Mouse (Mus musculus): ENCODE data around the gene Dnmt3l. TPM values are rescaled to one million over a fixed set of nuclear protein-coding genes. Genes with fewer than 3 reads are reported as not detected.

The Dnmt3l gene
- polyA plus RNA-seq, 1 experiment: 16.2 TPM

DNA sequence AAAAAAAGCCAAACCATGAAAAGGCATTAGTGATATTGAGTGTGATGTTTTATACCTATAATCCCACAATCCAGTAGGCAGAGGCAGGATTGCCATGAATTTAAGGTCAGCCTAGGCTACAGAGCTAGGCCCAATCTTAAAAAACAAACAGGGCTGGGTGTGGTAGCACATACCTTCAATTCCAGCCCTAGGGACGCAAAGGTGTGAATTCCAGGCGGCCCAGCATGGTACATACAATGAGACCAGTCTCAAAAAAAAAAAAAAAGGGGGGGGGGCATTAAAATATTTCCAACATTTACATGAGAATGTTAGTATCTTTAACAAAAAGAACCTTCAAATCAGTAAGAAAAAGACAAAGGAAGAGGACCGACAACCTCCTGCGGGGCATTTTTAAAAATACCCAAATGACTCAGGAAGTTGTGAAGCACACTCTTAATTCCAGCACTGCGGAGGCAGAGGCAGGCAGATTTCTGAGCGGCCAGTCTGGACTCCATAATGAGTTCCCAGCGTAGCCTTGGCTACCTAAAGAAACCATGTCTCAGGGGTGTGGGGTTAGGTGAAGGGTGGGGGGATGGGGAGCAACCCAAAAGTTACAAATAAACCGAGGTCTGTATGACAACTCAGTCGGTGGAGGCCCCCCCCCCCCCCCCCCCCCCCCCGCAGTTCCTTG, 6.4 kb downstream of the Dnmt3l start:
- H3K4me3 ChIP-seq (ENCODE audit: control insufficient read depth, low read depth, low read length): no peak overlapping the region
- H3K4me1 ChIP-seq (ENCODE audit: control insufficient read depth, insufficient read depth, low read length): peaks cover 15% of the 10 kb centered on the region
- no peaks in the 10 kb centered on the region for H3K27me3 ChIP-seq (ENCODE audit: control insufficient read depth, insufficient read depth, low read length)
- H3K27ac ChIP-seq (ENCODE audit: control insufficient read depth, insufficient read depth, low read depth, low read length): no peak overlapping the region
- H3K36me3 ChIP-seq (ENCODE audit: control insufficient read depth, insufficient read depth, low read length): no peaks in the 10 kb centered on the region
- TF ChIP-seq POLR2A (IDR thresholded peaks at IDR 0.05; ENCODE audit: control insufficient read depth, low read depth, low read length): no peak
- no peak for TF ChIP-seq CTCF (IDR thresholded peaks at IDR 0.05; ENCODE audit: control insufficient read depth, insufficient read depth, insufficient replicate concordance, low read depth, low read length)

DNA sequence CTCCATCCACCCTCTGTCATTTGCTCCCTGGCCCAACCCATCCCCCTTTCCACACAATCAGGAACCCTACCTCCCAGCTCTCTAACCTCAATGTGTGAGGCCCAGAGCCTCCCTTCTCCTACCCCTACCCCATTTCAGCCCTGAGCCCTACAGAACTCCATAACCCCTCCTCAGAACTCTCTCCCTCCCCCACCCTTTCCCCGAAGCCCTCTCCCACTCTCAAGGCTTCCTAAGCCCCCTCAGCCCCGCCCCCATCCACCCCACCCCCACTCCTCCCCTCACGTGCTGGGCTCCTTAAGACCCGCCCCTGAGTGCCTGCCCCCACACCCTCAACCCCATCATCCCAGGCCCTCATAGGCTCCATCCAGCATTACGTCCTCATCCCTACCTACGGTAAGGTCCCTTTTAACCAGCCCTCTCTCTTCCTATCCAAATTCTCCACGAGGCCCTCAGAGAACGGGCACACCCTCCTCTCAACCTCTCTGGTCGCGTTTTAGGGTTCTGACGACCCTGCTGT, 7.8 kb downstream of the Dnmt3l start:
- peaks cover 9% of the 10 kb centered on the region for H3K4me1 ChIP-seq (ENCODE audit: control insufficient read depth, insufficient read depth, low read length)
- H3K36me3 ChIP-seq (ENCODE audit: control insufficient read depth, insufficient read depth, low read length): no peaks in the 10 kb centered on the region
- no peak overlapping the region for H3K27ac ChIP-seq (ENCODE audit: control insufficient read depth, insufficient read depth, low read depth, low read length)
- no peak for TF ChIP-seq POLR2A (IDR thresholded peaks at IDR 0.05; ENCODE audit: control insufficient read depth, low read depth, low read length)
- TF ChIP-seq CTCF (IDR thresholded peaks at IDR 0.05; ENCODE audit: control insufficient read depth, insufficient read depth, insufficient replicate concordance, low read depth, low read length): no peak
- H3K27me3 ChIP-seq (ENCODE audit: control insufficient read depth, insufficient read depth, low read length): no peaks in the 10 kb centered on the region
- H3K4me3 ChIP-seq (ENCODE audit: control insufficient read depth, low read depth, low read length): no peak overlapping the region

- Histone ChIP-seq H3K27me3 (ENCODE audit: control insufficient read depth, insufficient read depth, low read length) (no peaks in the 10 kb centered on the region), H3K4me3 (ENCODE audit: control insufficient read depth, low read depth, low read length) (peak overlapping the region; percentile 19), H3K36me3 (ENCODE audit: control insufficient read depth, insufficient read depth, low read length) (no peaks in the 10 kb centered on the region), H3K27ac (ENCODE audit: control insufficient read depth, insufficient read depth, low read depth, low read length) (no peak overlapping the region), H3K4me1 (ENCODE audit: control insufficient read depth, insufficient read depth, low read length) (peaks cover 2% of the 10 kb centered on the region; the same call in 1 of the 2 replicates)
- TF ChIP-seq POLR2A (IDR thresholded peaks at IDR 0.05; ENCODE audit: control insufficient read depth, low read depth, low read length) (no peak), CTCF (IDR thresholded peaks at IDR 0.05; ENCODE audit: control insufficient read depth, insufficient read depth, insufficient replicate concordance, low read depth, low read length) (no peak)
Observed at GRCm38 (mm10) chr10:78054633-78055565, 13.2 kb downstream of the Dnmt3l start.

DNA sequence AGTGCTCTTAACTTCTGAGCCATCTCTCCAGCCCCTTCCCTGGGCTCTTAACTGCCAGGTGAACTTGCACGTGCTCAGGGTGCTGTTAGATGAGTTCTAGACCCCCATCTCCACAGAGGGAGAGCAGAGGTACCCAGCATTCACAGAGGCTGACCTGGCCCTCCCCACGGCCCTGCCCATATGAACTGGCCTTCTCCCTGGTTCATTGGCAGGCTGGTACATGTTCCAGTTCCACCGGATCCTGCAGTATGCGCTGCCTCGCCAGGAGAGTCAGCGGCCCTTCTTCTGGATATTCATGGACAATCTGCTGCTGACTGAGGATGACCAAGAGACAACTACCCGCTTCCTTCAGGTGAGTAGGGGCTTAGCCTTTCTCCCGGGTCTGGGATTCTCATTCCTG, 15.3 kb downstream of the Dnmt3l start:
- Histone ChIP-seq H3K27ac (ENCODE audit: control insufficient read depth, insufficient read depth, low read depth, low read length) (no peak overlapping the region), H3K36me3 (ENCODE audit: control insufficient read depth, insufficient read depth, low read length) (no peaks in the 10 kb centered on the region)
- no peak for TF ChIP-seq POLR2A (IDR thresholded peaks at IDR 0.05; ENCODE audit: control insufficient read depth, low read depth, low read length)
- TF ChIP-seq CTCF (IDR thresholded peaks at IDR 0.05; ENCODE audit: control insufficient read depth, insufficient read depth, insufficient replicate concordance, low read depth, low read length): no peak

GRCm38 (mm10) chr10:78063122-78063521, 21.4 kb downstream of the Dnmt3l start:
- no peaks in the 10 kb centered on the region for H3K4me1 ChIP-seq (ENCODE audit: control insufficient read depth, insufficient read depth, low read length)
- H3K27ac ChIP-seq (ENCODE audit: control insufficient read depth, insufficient read depth, low read depth, low read length): no peak overlapping the region

More for the DNA sequence above, 15.3 kb downstream of the Dnmt3l start:
- Histone ChIP-seq H3K27me3 (ENCODE audit: control insufficient read depth, insufficient read depth, low read length) (no peaks in the 10 kb centered on the region), H3K4me1 (ENCODE audit: control insufficient read depth, insufficient read depth, low read length) (peaks cover 2% of the 10 kb centered on the region; the same call in 1 of the 2 replicates), H3K4me3 (ENCODE audit: control insufficient read depth, low read depth, low read length) (no peak overlapping the region)

GRCm38 (mm10) chr10:78067226-78067625, 25.5 kb downstream of the Dnmt3l start:
- H3K36me3 ChIP-seq (ENCODE audit: control insufficient read depth, insufficient read depth, low read length): no peaks in the 10 kb centered on the region
- H3K4me3 ChIP-seq (ENCODE audit: control insufficient read depth, low read depth, low read length): no peak overlapping the region
- H3K27ac ChIP-seq (ENCODE audit: control insufficient read depth, insufficient read depth, low read depth, low read length): no peak overlapping the region
- H3K4me1 ChIP-seq (ENCODE audit: control insufficient read depth, insufficient read depth, low read length): peaks cover 2% of the 10 kb centered on the region; the same call in 1 of the 2 replicates
- no peaks in the 10 kb centered on the region; the same call in 1 of the 2 replicates for H3K27me3 ChIP-seq (ENCODE audit: control insufficient read depth, insufficient read depth, low read length)
- TF ChIP-seq CTCF (IDR thresholded peaks at IDR 0.05; ENCODE audit: control insufficient read depth, insufficient read depth, insufficient replicate concordance, low read depth, low read length): no peak
- TF ChIP-seq POLR2A (IDR thresholded peaks at IDR 0.05; ENCODE audit: control insufficient read depth, low read depth, low read length): no peak

More at GRCm38 (mm10) chr10:78063122-78063521, 21.4 kb downstream of the Dnmt3l start:
- Histone ChIP-seq H3K4me3 (ENCODE audit: control insufficient read depth, low read depth, low read length) (no peak overlapping the region), H3K36me3 (ENCODE audit: control insufficient read depth, insufficient read depth, low read length) (no peaks in the 10 kb centered on the region), H3K27me3 (ENCODE audit: control insufficient read depth, insufficient read depth, low read length) (no peaks in the 10 kb centered on the region)
- TF ChIP-seq CTCF (IDR thresholded peaks at IDR 0.05; ENCODE audit: control insufficient read depth, insufficient read depth, insufficient replicate concordance, low read depth, low read length) (no peak), POLR2A (IDR thresholded peaks at IDR 0.05; ENCODE audit: control insufficient read depth, low read depth, low read length) (no peak)

- peaks cover 2% of the 10 kb centered on the region; the same call in 1 of the 2 replicates for H3K4me1 ChIP-seq (ENCODE audit: control insufficient read depth, insufficient read depth, low read length)
- no peak overlapping the region for H3K27ac ChIP-seq (ENCODE audit: control insufficient read depth, insufficient read depth, low read depth, low read length)
- H3K27me3 ChIP-seq (ENCODE audit: control insufficient read depth, insufficient read depth, low read length): no peaks in the 10 kb centered on the region; the same call in 1 of the 2 replicates
- H3K4me3 ChIP-seq (ENCODE audit: control insufficient read depth, low read depth, low read length): no peak overlapping the region
- TF ChIP-seq CTCF (IDR thresholded peaks at IDR 0.05; ENCODE audit: control insufficient read depth, insufficient read depth, insufficient replicate concordance, low read depth, low read length) (no peak), POLR2A (IDR thresholded peaks at IDR 0.05; ENCODE audit: control insufficient read depth, low read depth, low read length) (no peak)
- no peaks in the 10 kb centered on the region for H3K36me3 ChIP-seq (ENCODE audit: control insufficient read depth, insufficient read depth, low read length)
Observed at GRCm38 (mm10) chr10:78068541-78068940, 26.8 kb downstream of the Dnmt3l start.

All from testis, adult 2 months (tissue).